Mouse (Mus musculus) ovary, adult 10 weeks (tissue): Measurements from ENCODE around the gene Ugt3a1. TPM values are rescaled to one million over a fixed set of nuclear protein-coding genes. Genes with fewer than 3 reads are reported as not detected.

Source experiments
- polyA plus RNA-seq: library from polyadenylated mRNA; stranded (reverse); fragments of 350-450 nt; fragmentation: Illumina TruSeq; extraction: RNeasy Lipid Tissue Mini Kit (QIAGEN cat#74804); gene quantifications from one replicate; pipeline ENCODE4 v1.2.3, GENCODE M21; 2014

The Ugt3a1 gene
- polyA plus RNA-seq, result not detected

DNA sequence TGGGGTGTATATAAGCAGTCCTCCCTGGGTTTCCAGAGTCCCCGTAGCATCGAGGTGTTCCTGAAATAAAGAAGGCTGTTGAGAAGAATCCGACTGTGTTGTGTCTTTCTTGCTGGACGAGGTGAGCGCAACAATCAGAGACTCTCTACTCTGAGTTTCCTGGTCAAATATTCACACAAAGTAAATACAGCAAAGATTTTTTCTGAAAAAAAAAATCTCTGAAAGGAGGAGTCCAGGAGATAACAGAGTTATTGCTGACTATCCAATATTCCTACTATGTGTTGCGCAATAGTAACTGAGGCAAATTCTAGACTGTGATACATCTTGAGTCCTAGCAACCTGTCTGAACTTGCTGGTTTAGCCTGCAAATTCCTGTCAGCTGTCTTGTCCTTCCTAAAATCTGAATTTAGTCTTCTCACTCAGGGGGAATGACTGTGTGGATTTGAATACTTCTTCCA is at the start of gene Ugt3a1:
Ugt3a1 (plus strand) TSS at position 51 of the 458 bp plus-strand sequence.

DNA sequence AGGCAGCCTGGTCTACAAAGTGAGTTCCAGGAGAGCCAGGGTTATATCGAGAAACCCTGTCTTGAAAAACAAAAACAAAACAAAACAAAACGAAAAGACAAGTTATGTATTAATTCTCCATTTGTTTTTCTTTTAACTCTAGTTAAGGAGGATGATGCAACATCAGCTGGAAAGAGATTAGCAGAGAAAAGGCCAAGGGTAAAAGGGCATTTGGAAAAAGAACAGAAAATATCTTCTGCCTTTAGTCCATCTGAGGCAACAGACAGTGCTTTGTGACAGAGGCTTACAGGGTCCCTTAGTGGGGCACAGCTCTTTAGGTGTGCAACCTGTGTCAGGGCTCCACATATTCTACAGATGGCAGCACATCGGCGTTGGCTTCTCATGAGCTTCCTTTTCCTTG is 58.7 kb downstream of the Ugt3a1 start, which contains the start of gene Ugt3a2:
Ugt3a2 (plus strand) TSS at position 210 of the 400 bp plus-strand sequence.

Other genes starting within 250 kb of the Ugt3a1 start
- gene Nadk2, start 205.6 kb upstream of the Ugt3a1 start, polyA plus RNA-seq, result 113 TPM
- gene Lmbrd2, start 136.3 kb upstream of the Ugt3a1 start, polyA plus RNA-seq, result 64.4 TPM
- 29.9 TPM for gene Skp2, start 121.5 kb upstream of the Ugt3a1 start, polyA plus RNA-seq
- gene Ugt3a2, start 58.7 kb downstream of the Ugt3a1 start, polyA plus RNA-seq, result 0.83 TPM
- gene Capsl, start 159.1 kb downstream of the Ugt3a1 start, polyA plus RNA-seq, result 43.1 TPM